Mouse (Mus musculus) CH12.LX (cell line): ENCODE measurements around the gene Snx32. TPM values are rescaled to one million over a fixed set of nuclear protein-coding genes. Genes with fewer than 3 reads are reported as not detected.
A peak's percentile ranks its signal among the peaks of the same experiment; 100 is the strongest.

ENCODE experiments used
- DNase-seq: peaks from one replicate; pipeline ENCODE4 v3.0.0-alpha.2; 2013; ENCODE audit errors: extremely low read depth
- H3K27ac ChIP-seq: 2 replicates; pipeline ENCODE4 v1.5.1; 2012; ENCODE audit warnings: low read depth, mild to moderate bottlenecking, control low read depth, moderate library complexity; ENCODE audit not compliant: insufficient read depth
- H3K27me3 ChIP-seq: replicated peaks from 2 replicates; pipeline ENCODE3; 2012; ENCODE audit warnings: inconsistent platforms
- H3K36me3 ChIP-seq, 2 experiments: replicated peaks in 1 of 2; 2 replicates each; pipeline versions ENCODE3 to v1.6.1; 2012; ENCODE audit warnings: inconsistent platforms in 1 of 2, low read length in 1 of 2, mild to moderate bottlenecking in 1 of 2, mixed read lengths in 1 of 2, moderate library complexity in 1 of 2; ENCODE audit not compliant: control insufficient read depth in 1 of 2, insufficient read depth in 1 of 2
- H3K4me1 ChIP-seq, 2 experiments: 2 replicates each; pipeline ENCODE4 v1.6.1; 2012; ENCODE audit warnings: inconsistent platforms in 1 of 2, moderate library complexity in 1 of 2; ENCODE audit not compliant: insufficient read depth in 2 of 2, control insufficient read depth in 1 of 2
- H3K4me2 ChIP-seq: 2 replicates; pipeline ENCODE4 v1.6.1; 2012; ENCODE audit warnings: low read depth, mild to moderate bottlenecking, control low read depth; ENCODE audit not compliant: poor library complexity, insufficient read depth, severe bottlenecking
- H3K4me3 ChIP-seq, 3 experiments: fragments of 150-350 bp in 1 of 3; sonication (generic) in 1 of 3; replicated peaks in 1 of 3; 2 replicates each; pipeline versions ENCODE3 to v1.5.1; 2011 to 2012; ENCODE audit warnings: low read depth in 2 of 3, low read length in 2 of 3, mild to moderate bottlenecking in 2 of 3, moderate library complexity in 2 of 3, control low read depth in 1 of 3, improper control_type of control experiment in 1 of 3, inconsistent platforms in 1 of 3, mixed read lengths in 1 of 3; ENCODE audit not compliant: poor library complexity in 1 of 3
- H3K79me2 ChIP-seq: replicated peaks from 2 replicates; pipeline ENCODE4 v1.6.1; 2012; ENCODE audit warnings: mild to moderate bottlenecking, moderate library complexity; ENCODE audit not compliant: control insufficient read depth, poor library complexity, insufficient read depth, severe bottlenecking; ENCODE audit errors: extremely low read depth
- H3K9ac ChIP-seq: 2 replicates; pipeline ENCODE4 v1.6.1; 2012; ENCODE audit warnings: low read depth, mild to moderate bottlenecking, control low read depth, moderate library complexity; ENCODE audit not compliant: insufficient read depth
- H3K9me3 ChIP-seq: replicated peaks from 2 replicates; pipeline ENCODE3; 2012; ENCODE audit warnings: low read length, inconsistent platforms, mixed read lengths
- BHLHE40 ChIP-seq: IDR thresholded peaks from 2 replicates; pipeline ENCODE4 v1.6.1; 2011; ENCODE audit warnings: mild to moderate bottlenecking, low read depth, low read length, improper control_type of control experiment
- CHD1 ChIP-seq: IDR thresholded peaks from 2 replicates; pipeline ENCODE4 v1.6.1; 2012; ENCODE audit warnings: low read depth, low read length, improper control_type of control experiment, inconsistent platforms
- CHD2 ChIP-seq: IDR thresholded peaks from 2 replicates; pipeline ENCODE4 v1.6.1; 2011; ENCODE audit warnings: low read length, improper control_type of control experiment
- CTCF ChIP-seq, 2 experiments: IDR thresholded peaks in 1 of 2; conservative IDR thresholded peaks in 1 of 2; 2 replicates each; pipeline ENCODE4 v1.5.1; 2011 to 2012; ENCODE audit warnings: low read depth in 2 of 2, low read length in 2 of 2, improper control_type of control experiment in 1 of 2, inconsistent platforms in 1 of 2, mild to moderate bottlenecking in 1 of 2, moderate library complexity in 1 of 2
- ELF1 ChIP-seq: IDR thresholded peaks from 2 replicates; pipeline ENCODE4 v1.6.1; 2014; ENCODE audit warnings: low read depth, mild to moderate bottlenecking, inconsistent platforms, low read length, improper control_type of control experiment
- ETS1 ChIP-seq: conservative IDR thresholded peaks from 2 replicates; pipeline ENCODE4 v1.6.1; 2012; ENCODE audit warnings: low read depth, mild to moderate bottlenecking, inconsistent platforms, low read length, improper control_type of control experiment, moderate library complexity
- HCFC1 ChIP-seq: IDR thresholded peaks from 2 replicates; pipeline ENCODE4 v1.6.1; 2012; ENCODE audit warnings: low read depth, mild to moderate bottlenecking, inconsistent platforms, low read length, improper control_type of control experiment
- IRF4 ChIP-seq: IDR thresholded peaks from 2 replicates; pipeline ENCODE4 v1.6.1; 2014; ENCODE audit warnings: low read depth, mild to moderate bottlenecking, inconsistent platforms, low read length, improper control_type of control experiment
- JUN ChIP-seq: IDR thresholded peaks from 2 replicates; pipeline ENCODE4 v1.6.1; 2011; ENCODE audit warnings: low read depth, mild to moderate bottlenecking, low read length, improper control_type of control experiment, moderate library complexity; ENCODE audit not compliant: insufficient read depth
- KAT2A ChIP-seq: IDR thresholded peaks from 2 replicates; pipeline ENCODE4 v1.6.1; 2012; ENCODE audit warnings: low read length, improper control_type of control experiment, inconsistent platforms; ENCODE audit not compliant: insufficient replicate concordance
- MAX ChIP-seq: IDR thresholded peaks from 2 replicates; pipeline ENCODE4 v1.6.1; 2011; ENCODE audit warnings: low read length, improper control_type of control experiment
- MEF2A ChIP-seq: IDR thresholded peaks from 2 replicates; pipeline ENCODE4 v1.6.1; 2014; ENCODE audit warnings: low read depth, mild to moderate bottlenecking, inconsistent platforms, low read length, improper control_type of control experiment, borderline replicate concordance
- MXI1 ChIP-seq: IDR thresholded peaks from 2 replicates; pipeline ENCODE4 v1.6.1; 2011; ENCODE audit warnings: mild to moderate bottlenecking, low read depth, low read length, improper control_type of control experiment
- MYC ChIP-seq: IDR thresholded peaks from 2 replicates; pipeline ENCODE4 v1.6.1; 2011; ENCODE audit warnings: low read depth, mild to moderate bottlenecking, improper control_type of control experiment, low read length
- NELFE ChIP-seq: IDR thresholded peaks from 2 replicates; pipeline ENCODE4 v1.6.1; 2011; ENCODE audit warnings: low read depth, low read length, improper control_type of control experiment
- NRF1 ChIP-seq: IDR thresholded peaks from 2 replicates; pipeline ENCODE4 v1.6.1; 2014; ENCODE audit warnings: low read depth, mild to moderate bottlenecking, inconsistent platforms, low read length, improper control_type of control experiment, moderate library complexity
- PAX5 ChIP-seq: IDR thresholded peaks from 2 replicates; pipeline ENCODE4 v1.6.1; 2012; ENCODE audit warnings: low read length, inconsistent platforms, mixed read lengths
- POLR2A ChIP-seq: IDR thresholded peaks from 2 replicates; pipeline ENCODE4 v1.6.1; 2011; ENCODE audit warnings: low read depth, mild to moderate bottlenecking, improper control_type of control experiment, low read length
- POLR2AphosphoS2 ChIP-seq: IDR thresholded peaks from 2 replicates; pipeline ENCODE4 v1.6.1; 2011; ENCODE audit warnings: low read depth, low read length, improper control_type of control experiment
- RCOR1 ChIP-seq: conservative IDR thresholded peaks from 2 replicates; pipeline ENCODE4 v1.6.1; 2012; ENCODE audit warnings: low read depth, mild to moderate bottlenecking, inconsistent platforms, low read length, improper control_type of control experiment
- SIN3A ChIP-seq: IDR thresholded peaks from 2 replicates; pipeline ENCODE4 v1.6.1; 2012; ENCODE audit warnings: low read length, improper control_type of control experiment, inconsistent platforms
- TBP ChIP-seq: conservative IDR thresholded peaks from 2 replicates; pipeline ENCODE4 v1.6.1; 2011; ENCODE audit warnings: low read depth, low read length, improper control_type of control experiment
- TCF12 ChIP-seq: IDR thresholded peaks from 2 replicates; pipeline ENCODE4 v1.6.1; 2014; ENCODE audit warnings: low read depth, mild to moderate bottlenecking, inconsistent platforms, low read length, improper control_type of control experiment
- UBTF ChIP-seq: IDR thresholded peaks from 2 replicates; pipeline ENCODE4 v1.6.1; 2012; ENCODE audit warnings: low read depth, mild to moderate bottlenecking, inconsistent platforms, low read length, improper control_type of control experiment, moderate library complexity
- USF1 ChIP-seq: IDR thresholded peaks from 2 replicates; pipeline ENCODE4 v1.6.1; 2014; ENCODE audit warnings: low read depth, mild to moderate bottlenecking, inconsistent platforms, low read length, improper control_type of control experiment
- USF2 ChIP-seq: conservative IDR thresholded peaks from 2 replicates; pipeline ENCODE4 v1.6.1; 2011; ENCODE audit warnings: low read depth, low read length, improper control_type of control experiment
- ZC3H11A ChIP-seq: IDR thresholded peaks from 2 replicates; pipeline ENCODE4 v1.6.1; 2012; ENCODE audit warnings: low read depth, mild to moderate bottlenecking, inconsistent platforms, low read length, improper control_type of control experiment
- ZKSCAN1 ChIP-seq: IDR thresholded peaks from 2 replicates; pipeline ENCODE4 v1.6.1; 2012; ENCODE audit warnings: low read depth, inconsistent platforms, low read length, improper control_type of control experiment, borderline replicate concordance
- ZMIZ1 ChIP-seq: IDR thresholded peaks from 2 replicates; pipeline ENCODE4 v1.6.1; 2012; ENCODE audit warnings: low read depth, mild to moderate bottlenecking, inconsistent platforms, low read length, improper control_type of control experiment
- ZNF384 ChIP-seq: IDR thresholded peaks from 2 replicates; pipeline ENCODE4 v1.6.1; 2012; ENCODE audit warnings: low read depth, low read length, improper control_type of control experiment, inconsistent platforms
- dilution Hi-C: fragments of 300-500 bp; cut with MboI; formaldehyde crosslinking; loops from 2 replicates; pipeline ENCODE4 v1.14.3; 2020; ENCODE audit warnings: low sequenced_read_pairs; ENCODE audit not compliant: extremely low pct_unique_long_range_greater_than_20kb, extremely low pct_ligation_motif_present
- in situ Hi-C: fragments of 300-500 bp; cut with MboI; formaldehyde crosslinking; loops from 3 replicates; pipeline ENCODE4 v1.14.3; 2019; ENCODE audit warnings: low sequenced_read_pairs, low pct_ligation_motif_present, low pct_unique_long_range_greater_than_20kb, mixed read lengths
- polyA plus RNA-seq: library from polyadenylated mRNA; unstranded; fragments of >175 nt; gene quantifications from 2 replicates; pipeline ENCODE4 v1.2.1, GENCODE M21; 2012; ENCODE audit warnings: low read depth; ENCODE audit not compliant: insufficient read length
- total RNA-seq, 2 experiments: library from RNA; depleted of rRNA; stranded (reverse); fragments of 300-350 nt in 1 of 2; fragments of >200 nt in 1 of 2; gene quantifications; 2 replicates each; pipeline ENCODE4 v1.2.3; 2012 to 2014

Snx32 gene
- total and polyA plus RNA-seq, 3 experiments: 0.75 to 2.7 (median 2.4) TPM

DNA sequence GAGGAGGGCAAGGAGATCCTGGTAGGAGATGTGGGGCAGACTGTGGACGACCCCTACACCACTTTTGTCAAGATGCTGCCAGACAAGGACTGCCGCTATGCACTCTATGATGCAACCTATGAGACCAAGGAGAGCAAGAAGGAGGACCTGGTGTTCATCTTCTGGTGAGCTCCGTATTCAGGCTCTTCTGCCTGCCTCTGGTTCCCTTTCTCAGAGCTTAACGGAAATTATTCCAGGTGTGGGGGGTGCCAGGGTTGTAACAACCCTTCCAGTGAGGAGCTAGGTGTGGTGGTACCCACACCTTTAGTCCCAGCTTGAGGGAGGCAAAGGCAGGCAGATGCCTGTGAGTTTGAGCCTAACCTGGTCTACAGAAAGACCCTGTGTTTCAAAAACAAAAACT lies 17.7 kb downstream of the Snx32 start:
- TF ChIP-seq USF2: no peak
- no peak for TF ChIP-seq NELFE
- TF ChIP-seq CTCF (conservative IDR thresholded peaks at IDR 0.05 in 1 of 2, IDR thresholded peaks at IDR 0.05 in 1 of 2; ENCODE audit: low read depth in 2 of 2, low read length in 2 of 2): no peak
- TF ChIP-seq CHD2: no peak
- TF ChIP-seq ZNF384: no peak
- no peak for TF ChIP-seq MYC
- no peak for TF ChIP-seq SIN3A
- no peak for TF ChIP-seq RCOR1
- TF ChIP-seq USF1: no peak
- TF ChIP-seq ZMIZ1: no peak
- TF ChIP-seq CHD1: no peak
- no peak for TF ChIP-seq MXI1
- TF ChIP-seq MEF2A: no peak
- no peak for TF ChIP-seq UBTF
- no peak for TF ChIP-seq JUN
- TF ChIP-seq ETS1: no peak
- TF ChIP-seq IRF4: no peak
- no peak for TF ChIP-seq ZKSCAN1
- TF ChIP-seq HCFC1: no peak
- no peak overlapping the region for H3K4me3 ChIP-seq
- no peak overlapping the region for H3K27ac ChIP-seq

DNA sequence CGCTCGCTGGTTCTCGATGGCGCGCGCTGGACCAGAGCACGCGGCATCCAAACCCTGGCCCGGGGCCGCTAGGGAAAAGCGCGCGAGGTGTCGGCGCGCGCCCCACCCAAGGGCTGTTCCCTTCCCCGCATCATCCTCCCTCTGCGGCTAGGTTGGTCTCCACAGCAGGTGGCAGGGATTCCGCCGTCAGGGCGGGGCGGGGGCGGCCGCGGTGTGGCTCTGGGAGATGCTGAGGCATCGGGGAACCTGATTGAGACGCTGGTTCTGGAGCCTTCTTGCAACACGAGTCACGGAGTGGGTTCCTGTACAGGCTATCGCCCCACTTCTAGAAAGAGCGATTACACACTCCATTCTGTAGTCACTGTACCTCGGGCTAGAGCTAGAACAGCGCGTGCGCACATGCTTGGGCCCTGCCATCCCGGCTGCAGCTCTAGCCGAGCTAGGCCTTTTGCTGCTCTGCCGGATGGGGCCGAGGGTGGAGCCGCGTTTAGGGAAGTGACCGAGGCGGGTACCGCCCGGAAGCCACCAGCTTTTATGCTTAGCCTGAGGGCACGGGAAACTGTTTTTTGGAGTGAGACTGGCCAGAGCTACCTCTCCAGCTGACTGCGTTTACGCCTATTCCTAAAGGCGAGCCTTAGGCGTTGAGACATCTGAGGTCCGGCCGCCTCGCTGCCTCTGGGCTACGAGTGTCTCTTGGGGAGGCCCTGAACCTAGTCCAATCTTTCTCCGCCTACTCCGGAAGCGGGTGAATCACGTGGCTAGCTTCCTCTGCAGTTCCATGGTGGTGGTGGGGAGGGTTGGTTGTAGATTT lies 19.2 kb downstream of the Snx32 start:
- no peak overlapping the region for H3K4me2 ChIP-seq
- H3K36me3 ChIP-seq: peaks cover 34 to 44% of the 10 kb centered on the region in 2 experiments
- in situ Hi-C loops (loop anchor here (5.0 kb wide), 1 partner anchor 34 kb away; the partner anchor contains the start of gene Ccdc85b), dilution Hi-C loops (no loop called here)
- peaks cover 6 to 33% of the 10 kb centered on the region in 2 experiments; a peak in 3 of 4 replicates for H3K4me1 ChIP-seq
- peak; percentile 91 for DNase-seq
- no peaks in the 10 kb centered on the region for H3K9me3 ChIP-seq
- H3K9ac ChIP-seq: peak overlapping the region; percentile 80
- H3K27ac ChIP-seq: peak overlapping the region; percentile 92
- H3K79me2 ChIP-seq: peaks cover 24% of the 10 kb centered on the region
- H3K27me3 ChIP-seq: no peaks in the 10 kb centered on the region
- peak overlapping the region; percentile 82 to 99 (median 90) for H3K4me3 ChIP-seq
- TF ChIP-seq BHLHE40 (peak; percentile 86), CHD2 (no peak; the same call in 1 of the 2 replicates), NRF1 (peak; percentile 67), MEF2A (no peak), ELF1 (peak; percentile 79), ZMIZ1 (peak; percentile 91; the same call in 1 of the 2 replicates), TBP (peak; percentile 70; the same call in 1 of the 2 replicates), ZC3H11A (no peak), ETS1 (peak; percentile 20; the same call in 1 of the 2 replicates), POLR2AphosphoS2 (peak; percentile 74; the same call in 1 of the 2 replicates), KAT2A (no peak), NELFE (peak; percentile 62), PAX5 (no peak), USF2 (peak; percentile 80), MXI1 (peak; percentile 94), MYC (peak; percentile 8; the same call in 1 of the 2 replicates), POLR2A (peak; percentile 86), MAX (peak; percentile 81), TCF12 (peak; percentile 67), IRF4 (0 out of 2 replicates have a peak, but pooled peaks have one; percentile 8), USF1 (peak; percentile 88)

More for the DNA sequence above, 17.7 kb downstream of the Snx32 start:
- Histone ChIP-seq H3K4me1 (peaks cover 4 to 19% of the 10 kb centered on the region in 2 experiments), H3K27me3 (no peaks in the 10 kb centered on the region), H3K9me3 (no peaks in the 10 kb centered on the region), H3K36me3 (peaks cover 49 to 54% of the 10 kb centered on the region in 2 experiments), H3K9ac (no peak overlapping the region), H3K4me2 (no peak overlapping the region; the same call in 1 of the 2 replicates), H3K79me2 (peaks cover 24% of the 10 kb centered on the region)
- in situ Hi-C loops: loop anchor here (5.0 kb wide), 1 partner anchor 35 kb away; the partner anchor contains the start of gene Ccdc85b
- dilution Hi-C loops: no loop called here
- no peak for DNase-seq
